ENCODE assay signal across 24 mouse cellular contexts in genomic region chr14:55734869-55735268, GRCm38 (mm10). TPM values are rescaled to one million over a fixed set of nuclear protein-coding genes. Genes with fewer than 3 reads are reported as not detected.
"Had no signal": no experiment of that assay in that cellular context is flagged by ENCODE, and none has a peak within 500 bp of the region (broad histone marks: within the 10 kb centered on the region; RNA-seq: fewer than 3 reads in every experiment).

No protein-coding gene starts in this region.

- H3K9me3 ChIP-seq: kidney, embryonic 15.5 days; limb, embryonic 10.5 days; limb, embryonic 13.5 days; liver, embryonic 12.5 days; liver, embryonic 15.5 days; lung, embryonic 15.5 days; midbrain, embryonic 12.5 days; midbrain, embryonic 15.5 days; neural tube, embryonic 13.5 days; stomach, embryonic 15.5 days had no signal

- H3K4me3 ChIP-seq: kidney, embryonic 15.5 days; limb, embryonic 10.5 days; limb, embryonic 13.5 days; liver, embryonic 12.5 days; liver, embryonic 15.5 days; lung, embryonic 15.5 days; midbrain, embryonic 12.5 days; midbrain, embryonic 15.5 days; neural tube, embryonic 13.5 days; stomach, embryonic 15.5 days had no signal

- H3K4me1 ChIP-seq: limb, embryonic 10.5 days; limb, embryonic 13.5 days; liver, embryonic 12.5 days; liver, embryonic 15.5 days; lung, embryonic 15.5 days; midbrain, embryonic 12.5 days; midbrain, embryonic 15.5 days; neural tube, embryonic 13.5 days; stomach, embryonic 15.5 days had no signal

- H3K27ac ChIP-seq: kidney, embryonic 15.5 days; limb, embryonic 10.5 days; limb, embryonic 13.5 days; liver, embryonic 12.5 days; liver, embryonic 15.5 days; lung, embryonic 15.5 days; midbrain, embryonic 12.5 days; midbrain, embryonic 15.5 days; neural tube, embryonic 13.5 days; stomach, embryonic 15.5 days had no signal

- H3K27me3 ChIP-seq: kidney, embryonic 15.5 days; limb, embryonic 13.5 days; lung, embryonic 15.5 days; midbrain, embryonic 12.5 days; midbrain, embryonic 15.5 days; neural tube, embryonic 13.5 days; stomach, embryonic 15.5 days had no signal

- ATAC-seq: inflammation-experienced regulatory T-cells, adult 6 months; liver, embryonic 12.5 days; midbrain, embryonic 15.5 days had no signal

- H3K9ac ChIP-seq: kidney, embryonic 15.5 days; limb, embryonic 13.5 days; liver, embryonic 12.5 days; liver, embryonic 15.5 days; lung, embryonic 15.5 days; midbrain, embryonic 12.5 days; midbrain, embryonic 15.5 days; neural tube, embryonic 13.5 days; stomach, embryonic 15.5 days had no signal

- DNase-seq: kidney, adult 2 months; kidney, postnatal 10 days; kidney, postnatal 36 days; liver; lung, adult 18-20 months; lung, postnatal 10 days; lung, postnatal 36 days; retina, postnatal 1 day; right cerebral cortex, postnatal 25 days; thymus, adult 18-20 months; thymus, postnatal 36 days had no signal

- H3K4me2 ChIP-seq: kidney, embryonic 15.5 days; limb, embryonic 13.5 days; liver, embryonic 12.5 days; liver, embryonic 15.5 days; lung, embryonic 15.5 days; midbrain, embryonic 12.5 days; midbrain, embryonic 15.5 days; neural tube, embryonic 13.5 days; stomach, embryonic 15.5 days had no signal

RNA-seq across cellular contexts. Expression of gene Tgm1, which starts 21.1 kb away (rescaled TPM):
- total RNA-seq: left cerebral cortex, postnatal 25 days had no signal
- polyA plus RNA-seq: inflammation-experienced regulatory T-cells, adult 6 months had no signal

RNA-seq across cellular contexts. Expression of gene Cideb, which starts 23.4 kb away (rescaled TPM):
- total RNA-seq: neutrophil, adult 5-6 weeks had no signal
- polyA plus RNA-seq: inflammation-experienced regulatory T-cells, adult 6 months; midbrain, embryonic 12.5 days had no signal
